In genomic region chr5:146655394-146655793, GRCm38 (mm10) we compare ENCODE assay signal across 12 mouse cellular contexts.
A peak's percentile ranks its signal among the peaks of the same experiment; 100 is the strongest.
DNase-seq lines count a peak whose midpoint lies in the region; ATAC-seq and TF ChIP-seq lines count a peak whose summit lies in the region.
"Had no signal": no experiment of that assay in that cellular context is flagged by ENCODE, and none has a peak within 500 bp of the region (broad histone marks: within the 10 kb centered on the region; RNA-seq: fewer than 3 reads in every experiment).

No protein-coding gene starts in this region.

- no peak overlapping the region for H3K9ac ChIP-seq in liver, embryonic 15.5 days
- H3K9ac ChIP-seq in intestine, postnatal 0 days (ENCODE audit: low read depth, low read length): no peak overlapping the region
- H3K9ac ChIP-seq: intestine, embryonic 15.5 days; neural tube, embryonic 12.5 days had no signal

- no peak for DNase-seq in frontal cortex, postnatal 36 days (ENCODE audit: low spot score in 2 of 2)
- peak; percentile 40 for DNase-seq in T-cell, adult 2 months (ENCODE audit: low spot score)
- no peak for DNase-seq in cerebellum, adult 11-12 months
- DNase-seq in embryo, embryonic 11 days: no peak
- DNase-seq: right cerebral cortex, postnatal 14 days had no signal

- peak overlapping the region; percentile 7; the same call in 1 of the 2 replicates for H3K4me2 ChIP-seq in liver, embryonic 15.5 days
- no peak overlapping the region for H3K4me2 ChIP-seq in intestine, postnatal 0 days (replicated peaks; ENCODE audit: low read depth)
- H3K4me2 ChIP-seq: intestine, embryonic 15.5 days; neural tube, embryonic 12.5 days had no signal

- H3K27me3 ChIP-seq in liver, embryonic 15.5 days: no peaks in the 10 kb centered on the region; the same call in 1 of the 2 replicates
- H3K27me3 ChIP-seq in small intestine, adult 2 months (ENCODE audit: control insufficient read depth, insufficient read depth, low read length): no peaks in the 10 kb centered on the region
- no peaks in the 10 kb centered on the region for H3K27me3 ChIP-seq in intestine, postnatal 0 days (replicated peaks; ENCODE audit: control insufficient read depth, insufficient read depth, low read length)
- H3K27me3 ChIP-seq: intestine, embryonic 15.5 days; neural tube, embryonic 12.5 days had no signal

- WGBS in liver, embryonic 15.5 days (ENCODE audit: insufficient replicate concordance): 21% methylated on average over 7 of the region's 7 CpGs
- WGBS in small intestine, adult 2 months: 64% methylated on average over 7 of the region's 7 CpGs
- WGBS in intestine, postnatal 0 days: 65% methylated on average over 7 of the region's 7 CpGs

- no peak overlapping the region for H3K4me3 ChIP-seq in liver, embryonic 15.5 days (replicated peaks)
- peak overlapping the region; percentile 39 for H3K4me3 ChIP-seq in small intestine, adult 2 months (ENCODE audit: low read depth, low read length)
- H3K4me3 ChIP-seq in intestine, postnatal 0 days (ENCODE audit: low read depth, low read length): no peak overlapping the region
- H3K4me3 ChIP-seq: intestine, embryonic 15.5 days; neural tube, embryonic 12.5 days had no signal

- H3K4me1 ChIP-seq in liver, embryonic 15.5 days (replicated peaks): no peaks in the 10 kb centered on the region
- H3K4me1 ChIP-seq in small intestine, adult 2 months (ENCODE audit: control insufficient read depth, insufficient read depth, insufficient read length, low read length): no peaks in the 10 kb centered on the region
- H3K4me1 ChIP-seq in intestine, postnatal 0 days (replicated peaks; ENCODE audit: control insufficient read depth, insufficient read depth, low read length): no peaks in the 10 kb centered on the region
- H3K4me1 ChIP-seq: intestine, embryonic 15.5 days; neural tube, embryonic 12.5 days had no signal

- ATAC-seq in frontal cortex, adult (ENCODE audit: low TSS enrichment): peak; percentile 56
- ATAC-seq in liver, embryonic 15.5 days (ENCODE audit: insufficient read depth): no peak
- ATAC-seq in intestine, postnatal 0 days: no peak
- ATAC-seq: forebrain, embryonic 14.5 days; intestine, embryonic 15.5 days had no signal

- H3K9me3 ChIP-seq in liver, embryonic 15.5 days (replicated peaks): no peaks in the 10 kb centered on the region
- no peaks in the 10 kb centered on the region for H3K9me3 ChIP-seq in intestine, postnatal 0 days (ENCODE audit: control insufficient read depth)
- H3K9me3 ChIP-seq: intestine, embryonic 15.5 days; neural tube, embryonic 12.5 days had no signal

- H3K27ac ChIP-seq in liver, embryonic 15.5 days (replicated peaks): no peak overlapping the region
- peak overlapping the region; percentile 15; the same call in 1 of the 2 replicates for H3K27ac ChIP-seq in small intestine, adult 2 months (ENCODE audit: insufficient read depth, low read depth, low read length)
- H3K27ac ChIP-seq in intestine, postnatal 0 days (ENCODE audit: low read depth, low read length): no peak overlapping the region
- H3K27ac ChIP-seq: intestine, embryonic 15.5 days; neural tube, embryonic 12.5 days had no signal

- TF ChIP-seq CTCF in small intestine, adult 2 months (IDR thresholded peaks at IDR 0.05; ENCODE audit: extremely low read depth, insufficient read length, insufficient replicate concordance, low read depth, low read length): no peak
- no peak for TF ChIP-seq CTCF in intestine, postnatal 0 days (IDR thresholded peaks at IDR 0.05; ENCODE audit: low read depth)

- no peaks in the 10 kb centered on the region for H3K36me3 ChIP-seq in liver, embryonic 15.5 days (replicated peaks)
- no peaks in the 10 kb centered on the region for H3K36me3 ChIP-seq in small intestine, adult 2 months (ENCODE audit: control insufficient read depth, insufficient read depth, low read length)
- H3K36me3 ChIP-seq in intestine, postnatal 0 days (ENCODE audit: control insufficient read depth, insufficient read depth): no peaks in the 10 kb centered on the region
- H3K36me3 ChIP-seq: intestine, embryonic 15.5 days; neural tube, embryonic 12.5 days had no signal

- TF ChIP-seq POLR2A in small intestine, adult 2 months (IDR thresholded peaks at IDR 0.05; ENCODE audit: low read depth, low read length): no peak
